In genomic region chr14:31245946-31246345, GRCm38 (mm10) we compare ENCODE assay signal across 16 mouse cellular contexts. TPM values are rescaled to one million over a fixed set of nuclear protein-coding genes. Genes with fewer than 3 reads are reported as not detected.
"Had no signal": no experiment of that assay in that cellular context is flagged by ENCODE, and none has a peak within 500 bp of the region (broad histone marks: within the 10 kb centered on the region; RNA-seq: fewer than 3 reads in every experiment).

No protein-coding gene starts in this region.

- H3K9ac ChIP-seq: kidney, embryonic 15.5 days; liver, embryonic 13.5 days had no signal

- H3K4me2 ChIP-seq: kidney, embryonic 15.5 days; liver, embryonic 13.5 days; midbrain, embryonic 11.5 days had no signal

- H3K27ac ChIP-seq: kidney, embryonic 15.5 days; left cerebral cortex, adult 2 months; liver, embryonic 13.5 days; stomach, postnatal 0 days had no signal

- H3K9me3 ChIP-seq: kidney, embryonic 15.5 days; liver, embryonic 13.5 days had no signal

- H3K4me3 ChIP-seq: kidney, embryonic 15.5 days; left cerebral cortex, adult 2 months; liver, embryonic 13.5 days had no signal

- H3K27me3 ChIP-seq: kidney, embryonic 15.5 days; liver, embryonic 13.5 days had no signal

- H3K36me3 ChIP-seq: kidney, embryonic 15.5 days; liver, embryonic 13.5 days had no signal

- DNase-seq: kidney, postnatal 10 days; kidney, postnatal 36 days; layer of hippocampus, postnatal 36 days; liver, embryonic 13.5 days; lung, adult 2 months; lung, postnatal 14 days; midbrain, embryonic 14.5 days; thymus, adult 2 months; thymus, postnatal 14 days; thymus, postnatal 4 days had no signal

RNA-seq across cellular contexts. Expression of gene Sema3g, which starts 28.3 kb away (rescaled TPM):
- total RNA-seq: megakaryocyte-erythroid progenitor cell, adult 5-6 weeks had no signal

RNA-seq across cellular contexts. Expression of gene Tnnc1, which starts 37.8 kb away (rescaled TPM):
- polyA plus RNA-seq: liver, adult 2 months had no signal
